Mouse (Mus musculus) kidney, adult 2 months (tissue): ENCODE results near the gene Fcf1. TPM values are rescaled to one million over a fixed set of nuclear protein-coding genes. Genes with fewer than 3 reads are reported as not detected.
A peak's percentile ranks its signal among the peaks of the same experiment; 100 is the strongest.

Source experiments
- DNase-seq: peaks from one replicate; pipeline ENCODE4 v3.0.0; 2021
- H3K27ac ChIP-seq: fragments of 200-500 bp; 2 replicates; pipeline ENCODE4 v1.5.1; 2012; ENCODE audit warnings: low read depth, low read length, control low read depth, inconsistent platforms; ENCODE audit not compliant: insufficient read depth
- H3K27me3 ChIP-seq: fragments of 200-500 bp; replicated peaks from 2 replicates; pipeline ENCODE4 v1.6.1; 2012; ENCODE audit warnings: mild to moderate bottlenecking, moderate library complexity, low read length, inconsistent platforms; ENCODE audit not compliant: control insufficient read depth, insufficient read depth
- H3K36me3 ChIP-seq: fragments of 200-500 bp; 2 replicates; pipeline ENCODE4 v1.6.1; 2012; ENCODE audit warnings: mild to moderate bottlenecking, moderate library complexity, low read length, inconsistent platforms; ENCODE audit not compliant: control insufficient read depth, insufficient read depth
- H3K4me1 ChIP-seq: fragments of 200-500 bp; 2 replicates; pipeline ENCODE4 v1.6.1; 2011; ENCODE audit warnings: low read length; ENCODE audit not compliant: control insufficient read depth, insufficient read depth
- H3K4me3 ChIP-seq: fragments of 200-500 bp; 2 replicates; pipeline ENCODE4 v1.5.1; 2011; ENCODE audit warnings: mild to moderate bottlenecking, low read depth, low read length, control low read depth; ENCODE audit not compliant: insufficient read depth
- CTCF ChIP-seq: fragments of 200-500 bp; conservative IDR thresholded peaks from 2 replicates; pipeline ENCODE4 v1.5.1; 2011; ENCODE audit warnings: low read depth, mild to moderate bottlenecking, control low read depth, low read length, moderate library complexity, mixed read lengths; ENCODE audit not compliant: insufficient read depth, insufficient read length
- POLR2A ChIP-seq: fragments of 200-500 bp; IDR thresholded peaks from one replicate; pipeline ENCODE4 v1.6.1; 2011; ENCODE audit warnings: low read depth, low read length, control low read depth
- WGBS: fragments of 180-500 bp; shearing (Covaris S2); methylation state at CpG from one replicate; pipeline ENCODE4 v1.1.7; 2018; 5-methylcytosine and 5-hydroxymethylcytosine counted together
- polyA plus RNA-seq: library from polyadenylated mRNA; depleted of rRNA; stranded (reverse); fragments of >200 nt; gene quantifications from 2 replicates; pipeline ENCODE4 v1.2.3, GENCODE M21; 2012

Fcf1 gene
- polyA plus RNA-seq, 1 experiment: 52.0 TPM

DNA sequence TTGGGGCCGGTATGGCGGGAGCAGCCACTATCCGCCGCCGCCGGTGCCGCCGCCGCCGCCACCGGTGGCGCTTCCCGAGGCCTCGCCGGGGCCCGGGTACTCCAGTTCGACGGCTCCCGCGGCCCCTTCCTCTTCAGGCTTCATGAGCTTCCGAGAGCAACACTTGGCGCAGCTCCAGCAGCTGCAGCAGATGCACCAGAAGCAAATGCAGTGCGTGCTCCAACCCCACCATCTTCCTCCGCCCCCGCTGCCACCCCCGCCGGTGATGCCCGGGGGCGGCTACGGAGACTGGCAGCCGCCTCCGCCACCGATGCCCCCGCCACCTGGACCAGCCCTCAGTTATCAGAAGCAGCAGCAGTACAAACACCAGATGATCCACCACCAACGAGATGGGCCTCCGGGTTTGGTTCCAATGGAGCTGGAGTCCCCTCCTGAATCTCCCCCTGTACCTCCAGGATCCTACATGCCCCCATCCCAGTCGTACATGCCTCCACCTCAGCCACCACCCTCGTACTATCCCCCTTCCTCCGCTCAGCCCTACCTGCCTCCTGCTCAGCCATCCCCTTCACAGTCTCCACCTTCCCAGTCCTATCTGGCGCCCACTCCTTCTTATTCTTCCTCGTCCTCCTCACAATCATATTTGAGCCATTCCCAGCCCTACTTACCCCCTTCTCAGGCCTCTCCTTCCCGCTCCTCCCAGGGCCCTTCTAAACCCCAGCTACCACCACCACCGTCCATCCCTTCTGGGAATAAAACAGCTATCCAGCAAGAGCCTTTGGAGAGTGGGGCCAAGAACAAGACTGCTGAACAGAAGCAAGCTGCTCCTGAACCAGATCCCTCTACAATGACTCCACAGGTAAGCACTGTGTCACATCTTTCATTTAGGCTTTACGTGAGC lies 26.1 kb downstream of the Fcf1 start:
- peak overlapping the region; percentile 92 for H3K4me3 ChIP-seq
- no peak overlapping the region for H3K27ac ChIP-seq
- no peak for TF ChIP-seq CTCF
- TF ChIP-seq POLR2A: no peak
- no peak for DNase-seq
- peaks cover 12% of the 10 kb centered on the region for H3K4me1 ChIP-seq
- H3K36me3 ChIP-seq: no peaks in the 10 kb centered on the region
- WGBS: 1% methylated on average over 41 of the region's 44 CpGs
- no peaks in the 10 kb centered on the region for H3K27me3 ChIP-seq

- H3K27me3 ChIP-seq: no peaks in the 10 kb centered on the region
- H3K4me1 ChIP-seq: peaks cover 12% of the 10 kb centered on the region
- TF ChIP-seq POLR2A: no peak
- no peak for TF ChIP-seq CTCF
- no peaks in the 10 kb centered on the region for H3K36me3 ChIP-seq
- no peak overlapping the region for H3K4me3 ChIP-seq
- H3K27ac ChIP-seq: no peak overlapping the region
- DNase-seq: no peak
Measured at GRCm38 (mm10) chr12:84999053-84999452, 28.4 kb downstream of the Fcf1 start.

- 92% methylated on average over 1 of the region's 1 CpGs for WGBS
- Histone ChIP-seq H3K4me3 (no peak overlapping the region), H3K27me3 (no peaks in the 10 kb centered on the region), H3K4me1 (peaks cover 6% of the 10 kb centered on the region; the same call in 1 of the 2 replicates), H3K27ac (no peak overlapping the region), H3K36me3 (no peaks in the 10 kb centered on the region)
- TF ChIP-seq CTCF (no peak), POLR2A (no peak)
- DNase-seq: no peak
Measured at GRCm38 (mm10) chr12:85006206-85006605, 35.5 kb downstream of the Fcf1 start.

DNA sequence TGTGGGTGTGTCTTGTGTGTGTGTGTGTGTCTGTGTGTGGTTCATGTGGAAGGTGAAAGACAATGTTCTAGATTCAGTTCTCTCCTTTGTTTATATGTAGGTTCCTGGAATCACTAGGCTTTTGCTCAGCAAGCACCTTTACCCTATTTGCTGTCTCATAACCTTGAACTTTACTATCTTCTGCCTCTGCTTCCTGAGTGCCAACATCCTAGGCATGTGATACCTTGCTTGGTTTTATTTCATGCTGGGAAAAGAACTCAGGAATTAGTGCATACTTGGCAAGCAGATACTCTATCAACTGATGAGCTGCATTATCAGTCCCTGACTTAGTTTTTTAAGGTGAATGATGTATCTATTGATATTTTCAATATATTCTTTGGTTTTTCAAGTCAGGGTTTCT lies 36.3 kb downstream of the Fcf1 start:
- Histone ChIP-seq H3K27me3 (no peaks in the 10 kb centered on the region), H3K4me3 (no peak overlapping the region), H3K27ac (no peak overlapping the region), H3K36me3 (no peaks in the 10 kb centered on the region), H3K4me1 (peaks cover 6% of the 10 kb centered on the region; the same call in 1 of the 2 replicates)
- peak; percentile 28 for DNase-seq
- TF ChIP-seq POLR2A: no peak
- TF ChIP-seq CTCF: no peak

- Histone ChIP-seq H3K27me3 (no peaks in the 10 kb centered on the region), H3K36me3 (no peaks in the 10 kb centered on the region; the same call in none of the 2 replicates), H3K4me3 (no peak overlapping the region), H3K27ac (no peak overlapping the region), H3K4me1 (peaks cover 9% of the 10 kb centered on the region)
- TF ChIP-seq CTCF (no peak), POLR2A (no peak)
- DNase-seq: no peak
- WGBS: 48% methylated on average over 1 of the region's 1 CpGs
Measured at GRCm38 (mm10) chr12:85009776-85010175, 39.1 kb downstream of the Fcf1 start.

DNA sequence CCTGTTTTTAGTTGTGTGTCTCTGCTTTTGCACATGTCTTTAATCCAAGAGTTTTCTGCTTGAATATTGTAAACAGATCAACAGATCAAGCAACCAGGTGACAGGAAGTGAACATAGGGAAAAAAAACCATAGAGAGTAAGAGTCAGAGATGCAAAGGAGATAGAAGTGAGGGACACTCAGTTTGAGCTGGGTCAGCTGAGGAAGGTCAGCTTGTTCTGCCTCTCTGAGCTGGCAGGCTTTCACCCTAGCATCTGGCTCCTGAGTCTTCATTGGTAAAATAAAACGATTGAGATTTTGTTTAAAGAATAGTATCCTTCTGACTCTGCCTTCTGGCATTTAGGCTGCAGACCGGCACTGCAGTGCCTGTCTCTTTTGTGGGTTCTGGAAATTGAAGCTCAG lies 39.8 kb downstream of the Fcf1 start:
- 67% methylated on average over 2 of the region's 2 CpGs for WGBS
- no peak for DNase-seq
- H3K27ac ChIP-seq: no peak overlapping the region

GRCm38 (mm10) chr12:85012185-85012584 lies 41.5 kb downstream of the Fcf1 start:
- no peaks in the 10 kb centered on the region; the same call in none of the 2 replicates for H3K36me3 ChIP-seq
- no peaks in the 10 kb centered on the region for H3K27me3 ChIP-seq
- no peak for TF ChIP-seq CTCF
- H3K4me1 ChIP-seq: peaks cover 7% of the 10 kb centered on the region
- no peak overlapping the region for H3K27ac ChIP-seq
- 94% methylated on average over 2 of the region's 2 CpGs for WGBS
- no peak overlapping the region for H3K4me3 ChIP-seq
- no peak for DNase-seq

More for the DNA sequence above, 39.8 kb downstream of the Fcf1 start:
- Histone ChIP-seq H3K4me1 (peaks cover 9% of the 10 kb centered on the region), H3K36me3 (no peaks in the 10 kb centered on the region; the same call in none of the 2 replicates), H3K27me3 (no peaks in the 10 kb centered on the region), H3K4me3 (no peak overlapping the region)
- no peak for TF ChIP-seq POLR2A
- no peak for TF ChIP-seq CTCF
